Mouse (Mus musculus): ENCODE measurements around the gene Acsm3.
"Not testable (repeated sequence)": the region's sequence is repeated elsewhere in the genome, so short reads cannot be mapped to it uniquely, and the experiment has no call there.

Acsm3 gene

GRCm38 (mm10) chr7:119760527-119760951, at the start of gene Acsm3:
TSS of gene Acsm3 (plus strand) at chr7:119760923.
- no peak for DNase-seq (ENCODE audit: low spot score in 2 of 2)

- no peak for DNase-seq (ENCODE audit: low spot score in 2 of 2)
These were observed 46.6 kb upstream of the Acsm3 start for GRCm38 (mm10) chr7:119714111-119714510.

- peak; percentile 87 to 95 for DNase-seq (ENCODE audit: low spot score in 2 of 2)
These were observed 40.3 kb upstream of the Acsm3 start, which contains the start of gene Thumpd1 for GRCm38 (mm10) chr7:119720253-119720946. TSS of gene Thumpd1 (minus strand) at chr7:119720798.

- no peak for DNase-seq (ENCODE audit: low spot score in 2 of 2)
These were observed 39.8 kb upstream of the Acsm3 start for GRCm38 (mm10) chr7:119720947-119721310.

DNA sequence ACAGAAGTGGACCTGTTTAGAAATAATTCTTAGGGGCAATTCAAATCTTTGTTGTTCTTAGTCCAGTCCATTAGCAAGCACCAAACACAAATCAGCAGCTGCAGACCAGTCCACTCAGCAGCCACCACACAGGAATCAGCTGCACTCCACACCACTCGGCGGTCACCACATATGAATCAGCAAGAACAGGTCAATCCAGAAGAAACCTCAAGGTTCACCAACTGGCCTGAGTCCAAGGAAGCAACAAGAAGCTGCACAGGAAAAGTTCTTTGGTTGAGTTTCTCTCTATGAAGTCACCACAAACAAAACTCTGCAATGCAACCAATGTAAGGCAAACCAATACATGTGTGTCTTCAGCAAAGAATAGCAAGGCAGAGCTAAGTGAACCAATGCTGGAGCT, 33.1 kb upstream of the Acsm3 start:
- DNase-seq (ENCODE audit: low spot score in 2 of 2): no peak

- DNase-seq (ENCODE audit: low spot score in 2 of 2): peak in 1 of 2 experiments; percentile 25
These were observed 29.5 kb upstream of the Acsm3 start for GRCm38 (mm10) chr7:119731262-119731661.

GRCm38 (mm10) chr7:119738877-119739276, 21.8 kb upstream of the Acsm3 start:
- DNase-seq (ENCODE audit: low spot score in 2 of 2): no peak

GRCm38 (mm10) chr7:119739798-119740468, 20.8 kb upstream of the Acsm3 start:
- DNase-seq (ENCODE audit: low spot score in 2 of 2): not testable (repeated sequence)

- DNase-seq (ENCODE audit: low spot score in 2 of 2): peak in 1 of 2 experiments; percentile 25
These were observed 16.4 kb upstream of the Acsm3 start for GRCm38 (mm10) chr7:119744321-119744720.

DNA sequence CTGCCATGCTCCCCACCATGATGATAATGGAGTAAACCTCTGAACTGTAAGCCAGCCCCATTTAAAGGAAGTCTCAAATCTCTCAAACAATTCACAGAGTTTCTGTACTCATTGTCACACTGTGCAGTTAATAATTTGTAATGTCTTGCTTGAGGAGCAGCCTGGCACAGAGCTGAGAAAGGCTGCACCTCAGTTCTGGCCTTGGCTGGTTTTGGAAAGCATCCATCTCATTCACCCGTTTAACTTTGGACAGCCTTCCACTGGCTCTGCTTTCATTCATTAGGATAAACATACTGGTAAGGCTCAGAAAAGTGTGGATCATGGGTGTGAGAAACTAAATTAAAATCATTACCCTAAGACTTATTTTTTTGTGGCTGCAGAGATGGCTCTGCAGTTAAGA, 14.9 kb upstream of the Acsm3 start:
- no peak for DNase-seq (ENCODE audit: low spot score in 2 of 2)

DNA sequence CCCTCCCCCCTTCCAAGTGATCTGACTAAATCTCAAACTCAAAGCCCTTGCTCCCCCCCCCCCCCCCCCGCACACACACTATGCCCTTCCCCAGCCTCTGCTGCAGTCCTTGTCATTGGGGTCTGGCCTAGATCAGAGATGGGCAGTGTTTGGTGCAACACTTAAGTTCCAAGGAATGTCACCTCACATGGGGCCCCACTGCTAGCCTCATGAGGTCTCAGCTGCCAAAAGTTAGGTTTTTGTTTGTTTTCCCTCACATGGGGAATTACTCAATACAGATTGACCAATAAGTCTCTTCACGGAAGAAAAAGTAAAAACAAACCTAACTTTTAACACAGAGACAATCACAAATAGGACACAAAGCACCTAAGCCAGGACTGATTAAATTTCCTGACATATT, 12.0 kb upstream of the Acsm3 start:
- no peak for DNase-seq (ENCODE audit: low spot score in 2 of 2)

DNA sequence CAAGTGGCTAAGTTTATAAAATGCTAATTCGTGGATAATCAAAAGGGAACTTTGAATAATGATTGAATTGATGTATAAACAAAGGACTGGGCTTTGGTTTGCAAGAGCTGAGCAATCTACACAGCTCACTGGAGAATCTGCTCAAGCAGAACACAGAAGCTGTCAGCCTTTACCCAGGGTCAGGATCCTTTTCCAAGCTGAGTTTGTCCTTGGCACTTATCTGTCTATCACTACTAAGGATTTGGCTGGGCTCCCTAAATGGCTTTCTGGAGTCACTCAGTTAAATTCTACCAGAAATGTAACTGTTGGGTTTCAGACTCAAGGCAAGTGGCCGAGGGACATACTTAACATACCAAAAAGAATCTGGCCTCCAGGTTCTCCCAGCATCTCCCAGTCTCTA, 10.8 kb upstream of the Acsm3 start:
- DNase-seq (ENCODE audit: low spot score in 2 of 2): no peak

DNA sequence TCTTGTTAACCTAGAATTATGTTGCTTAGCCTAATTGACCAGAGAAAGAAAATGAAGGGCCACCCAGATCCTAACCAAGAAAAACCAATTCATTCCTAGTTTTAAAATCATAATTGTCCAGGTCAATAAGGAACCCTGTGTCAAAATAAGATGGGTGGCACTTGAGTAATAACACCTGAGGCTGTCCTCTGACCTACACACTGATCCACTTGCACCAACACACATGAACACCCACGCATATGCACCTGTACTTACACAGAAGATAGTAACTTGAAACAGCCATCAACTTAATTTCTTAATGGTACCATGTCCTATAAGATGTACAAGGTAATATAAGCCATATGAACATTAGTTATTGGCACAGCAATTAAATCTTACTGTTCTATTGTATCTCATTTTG, 7.0 kb upstream of the Acsm3 start:
- no peak for DNase-seq (ENCODE audit: low spot score in 2 of 2)

GRCm38 (mm10) chr7:119762166-119762697, 1.5 kb downstream of the Acsm3 start:
- no peak for DNase-seq (ENCODE audit: low spot score in 2 of 2)

GRCm38 (mm10) chr7:119764377-119764776, 3.7 kb downstream of the Acsm3 start:
- no peak for DNase-seq (ENCODE audit: low spot score in 2 of 2)

GRCm38 (mm10) chr7:119766996-119767395, 6.3 kb downstream of the Acsm3 start:
- no peak for DNase-seq (ENCODE audit: low spot score in 2 of 2)

GRCm38 (mm10) chr7:119769895-119770294, 9.2 kb downstream of the Acsm3 start:
- no peak for DNase-seq (ENCODE audit: low spot score in 2 of 2)

- DNase-seq (ENCODE audit: low spot score in 2 of 2): no peak
These were observed 22.7 kb downstream of the Acsm3 start for GRCm38 (mm10) chr7:119783453-119783852.

GRCm38 (mm10) chr7:119784908-119785307, 24.2 kb downstream of the Acsm3 start:
- DNase-seq (ENCODE audit: low spot score in 2 of 2): no peak

DNA sequence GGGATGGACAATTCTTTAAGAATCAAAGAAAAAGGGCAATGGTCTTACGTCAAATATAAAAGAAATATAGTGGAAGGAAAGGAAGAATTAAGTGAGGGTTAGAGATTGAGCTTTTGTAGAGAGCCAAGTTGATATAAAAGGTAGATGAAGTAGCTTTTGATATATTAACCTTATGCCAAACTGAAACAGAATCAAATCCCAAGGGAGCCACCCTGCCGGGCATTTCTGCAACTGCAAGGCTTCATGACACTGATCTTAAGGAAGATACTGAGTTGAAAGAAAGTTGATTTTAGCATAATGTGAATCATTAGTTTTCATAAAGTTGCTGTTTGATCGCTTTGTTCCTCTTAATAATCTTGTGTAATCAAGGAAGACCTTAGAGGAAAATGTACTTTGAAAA, 28.3 kb downstream of the Acsm3 start:
- no peak for DNase-seq (ENCODE audit: low spot score in 2 of 2)

GRCm38 (mm10) chr7:119793586-119794250, 33.0 kb downstream of the Acsm3 start, which contains the start of the genes Rexo5 and Eri2:
TSS of gene Rexo5 (plus strand) at chr7:119794006.
TSS of gene Eri2 (minus strand) at chr7:119794058.
- DNase-seq (ENCODE audit: low spot score in 2 of 2): peak; percentile 80 to 89

- no peak for DNase-seq (ENCODE audit: low spot score in 2 of 2)
These were observed 33.5 kb downstream of the Acsm3 start for GRCm38 (mm10) chr7:119794251-119794638.
